Mouse (Mus musculus) thymus, adult 2 months (tissue): ENCODE data around the gene Lrrc40. TPM values are rescaled to one million over a fixed set of nuclear protein-coding genes. Genes with fewer than 3 reads are reported as not detected.

Experiments used
- DNase-seq: peaks from one replicate; pipeline ENCODE4 v3.0.0; 2021
- H3K27ac ChIP-seq: fragments of 200-500 bp; 2 replicates; pipeline ENCODE4 v1.5.1; 2012; ENCODE audit warnings: low read length, control low read depth; ENCODE audit not compliant: control insufficient read depth, insufficient read depth
- H3K27me3 ChIP-seq: fragments of 200-500 bp; 2 replicates; pipeline ENCODE4 v1.6.1; 2012; ENCODE audit warnings: mild to moderate bottlenecking, low read length, moderate library complexity, mixed read lengths; ENCODE audit not compliant: control insufficient read depth, insufficient read depth
- H3K36me3 ChIP-seq: fragments of 200-500 bp; 2 replicates; pipeline ENCODE4 v1.6.1; 2012; ENCODE audit warnings: mild to moderate bottlenecking, low read length, moderate library complexity; ENCODE audit not compliant: control insufficient read depth, insufficient read depth
- H3K4me1 ChIP-seq: fragments of 200-500 bp; replicated peaks from 2 replicates; pipeline ENCODE4 v1.6.1; 2012; ENCODE audit warnings: low read length; ENCODE audit not compliant: control insufficient read depth, insufficient read depth
- H3K4me3 ChIP-seq: fragments of 200-500 bp; 2 replicates; pipeline ENCODE4 v1.5.1; 2012; ENCODE audit warnings: mild to moderate bottlenecking, low read length, control low read depth, moderate library complexity; ENCODE audit not compliant: control insufficient read depth, insufficient read depth
- CTCF ChIP-seq: fragments of 200-500 bp; IDR thresholded peaks from 2 replicates; pipeline ENCODE4 v1.5.1; 2012; ENCODE audit warnings: mild to moderate bottlenecking, control low read depth, low read length, moderate library complexity, borderline replicate concordance; ENCODE audit not compliant: control insufficient read depth, poor library complexity, insufficient read depth; ENCODE audit errors: extremely low read depth
- POLR2A ChIP-seq: fragments of 200-500 bp; IDR thresholded peaks from 2 replicates; pipeline ENCODE4 v1.6.1; 2012; ENCODE audit warnings: mild to moderate bottlenecking, low read length, control low read depth, moderate library complexity; ENCODE audit not compliant: control insufficient read depth, poor library complexity, insufficient read depth; ENCODE audit errors: extremely low read depth
- WGBS: fragments of 180-500 bp; shearing (Covaris S2); methylation state at CpG from one replicate; pipeline ENCODE4 v1.1.7; 2018; 5-methylcytosine and 5-hydroxymethylcytosine counted together
- polyA plus RNA-seq: library from polyadenylated mRNA; depleted of rRNA; stranded (reverse); fragments of >200 nt; gene quantifications from 2 replicates; pipeline ENCODE4 v1.2.3, GENCODE M21; 2012; rRNA removed

Gene Lrrc40
- polyA plus RNA-seq, 1 experiment: 9.8 TPM

DNA sequence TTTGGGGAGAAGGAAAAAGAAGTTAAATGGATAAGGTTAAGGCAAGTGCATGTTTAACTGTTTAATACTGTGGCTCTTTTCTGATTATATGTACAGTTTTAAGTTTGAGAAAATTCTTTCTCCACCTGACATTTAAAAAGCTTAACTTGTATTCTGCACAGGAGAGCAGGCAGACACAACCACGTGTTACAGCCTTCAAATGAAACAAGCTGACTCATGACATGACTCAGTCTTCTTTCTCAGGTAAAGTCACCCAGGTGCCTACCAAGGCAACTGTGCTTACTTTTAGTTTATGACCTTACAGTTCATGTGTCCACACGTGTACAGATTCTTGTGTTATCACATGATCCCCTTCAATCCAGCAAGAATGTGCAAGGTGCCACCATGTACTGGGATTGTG, 67.0 kb downstream of the Lrrc40 start:
- Histone ChIP-seq H3K27ac (no peak overlapping the region), H3K4me1 (no peaks in the 10 kb centered on the region), H3K27me3 (no peaks in the 10 kb centered on the region), H3K36me3 (no peaks in the 10 kb centered on the region), H3K4me3 (no peak overlapping the region)
- no peak for TF ChIP-seq CTCF
- no peak for TF ChIP-seq POLR2A
- no peak for DNase-seq
- WGBS: 66% methylated on average over 2 of the region's 2 CpGs

- WGBS: 96% methylated on average over 1 of the region's 1 CpGs
- DNase-seq: no peak
- no peak overlapping the region for H3K4me3 ChIP-seq
- no peak for TF ChIP-seq POLR2A
- TF ChIP-seq CTCF: no peak
- no peaks in the 10 kb centered on the region for H3K27me3 ChIP-seq
- H3K36me3 ChIP-seq: no peaks in the 10 kb centered on the region
- no peaks in the 10 kb centered on the region for H3K4me1 ChIP-seq
- H3K27ac ChIP-seq: no peak overlapping the region
Measured at GRCm38 (mm10) chr3:158105260-158105659, 68.8 kb downstream of the Lrrc40 start.

Other genes with a start within 250 kb of the Lrrc40 start
- gene Cth, start 111.6 kb upstream of the Lrrc40 start, polyA plus RNA-seq: 2.5 and 3.8 TPM in 2 replicates
- gene Ankrd13c, start 89.4 kb upstream of the Lrrc40 start, polyA plus RNA-seq: 18.7 and 24.8 TPM in 2 replicates
- 614 and 619 TPM in 2 replicates for gene Srsf11, start within 50 bp of the Lrrc40 start, polyA plus RNA-seq